Mouse (Mus musculus) hematopoietic stem cell, adult 5-6 weeks (primary cell): ENCODE measurements around the gene Abcb8. TPM values are rescaled to one million over a fixed set of nuclear protein-coding genes. Genes with fewer than 3 reads are reported as not detected.

Source experiments
- ATAC-seq, 2 experiments: fragments of 125-278 bp in 1 of 2; replicated peaks in 1 of 2; 2 replicates each; pipeline ENCODE4 v1.8.0; 2016 to 2017; ENCODE audit warnings: inconsistent platforms in 2 of 2, mild to moderate bottlenecking in 2 of 2, moderate number of reproducible peaks in 2 of 2, low read depth in 1 of 2, moderate TSS enrichment in 1 of 2; ENCODE audit not compliant: low FRiP score in 2 of 2, poor library complexity in 2 of 2, severe bottlenecking in 2 of 2, insufficient read depth in 1 of 2, low TSS enrichment in 1 of 2
- total RNA-seq: library from RNA; stranded (forward); fragments of 172-1452, 232-1000 nt; gene quantifications from 2 replicates; pipeline ENCODE4 v1.2.3, GENCODE M21; 2017

Gene Abcb8
- total RNA-seq, 1 experiment from 2014 or later, result 8.6 TPM

- no peak for ATAC-seq
Observed at GRCm38 (mm10) chr5:24364061-24364460, 29.4 kb upstream of the Abcb8 start.

GRCm38 (mm10) chr5:24364508-24364907, 29.0 kb upstream of the Abcb8 start, which contains the start of gene Nos3:
Nos3 (plus strand) TSS chr5:24364810.
- ATAC-seq, result no peak

GRCm38 (mm10) chr5:24364963-24365362, 28.5 kb upstream of the Abcb8 start:
- ATAC-seq, result no peak

GRCm38 (mm10) chr5:24365528-24365927, 27.9 kb upstream of the Abcb8 start:
- peak; percentile 80 to 81 for ATAC-seq

- ATAC-seq, result no peak
Observed at GRCm38 (mm10) chr5:24366426-24366825, 27.0 kb upstream of the Abcb8 start.

GRCm38 (mm10) chr5:24369767-24370166, 23.7 kb upstream of the Abcb8 start:
- ATAC-seq, result no peak

GRCm38 (mm10) chr5:24373807-24374206, 19.7 kb upstream of the Abcb8 start:
- no peak for ATAC-seq

- no peak for ATAC-seq
Observed at GRCm38 (mm10) chr5:24374216-24374615, 19.2 kb upstream of the Abcb8 start.

GRCm38 (mm10) chr5:24374666-24375328, 18.7 kb upstream of the Abcb8 start:
- ATAC-seq, result no peak

- ATAC-seq, result no peak
Observed at GRCm38 (mm10) chr5:24378700-24379099, 14.8 kb upstream of the Abcb8 start.

GRCm38 (mm10) chr5:24379501-24379900, 14.0 kb upstream of the Abcb8 start:
- no peak for ATAC-seq

- no peak for ATAC-seq
Observed at GRCm38 (mm10) chr5:24380499-24380898, 13.0 kb upstream of the Abcb8 start.

GRCm38 (mm10) chr5:24381486-24381885, 12.0 kb upstream of the Abcb8 start:
- no peak for ATAC-seq

GRCm38 (mm10) chr5:24381988-24382387, 11.5 kb upstream of the Abcb8 start:
- no peak for ATAC-seq

GRCm38 (mm10) chr5:24383026-24383859, 10.2 kb upstream of the Abcb8 start:
- peak; percentile 80 to 81 for ATAC-seq

- peak; percentile 33 to 52; a peak in 3 of 4 replicates for ATAC-seq
Observed at GRCm38 (mm10) chr5:24384407-24384806, 9.1 kb upstream of the Abcb8 start.

GRCm38 (mm10) chr5:24385374-24385773, 8.1 kb upstream of the Abcb8 start:
- no peak for ATAC-seq

GRCm38 (mm10) chr5:24385887-24386550, 7.4 kb upstream of the Abcb8 start:
- no peak for ATAC-seq
